Mouse (Mus musculus) hindbrain, embryonic 13.5 days (tissue): ENCODE data around the gene Brca1. TPM values are rescaled to one million over a fixed set of nuclear protein-coding genes. Genes with fewer than 3 reads are reported as not detected.
A peak's percentile ranks its signal among the peaks of the same experiment; 100 is the strongest.
"Not testable (repeated sequence)": the region's sequence is repeated elsewhere in the genome, so short reads cannot be mapped to it uniquely, and the experiment has no call there.

Source experiments
- ATAC-seq: fragments of 200-750 bp; cut with Nextera tagmentation; 2 replicates; pipeline ENCODE4 v1.8.0; 2017; ENCODE audit warnings: moderate TSS enrichment; ENCODE audit not compliant: low FRiP score
- H3K27ac ChIP-seq: fragments of 300-500 bp; sonication (generic); 2 replicates; pipeline ENCODE4 v1.5.1; 2015; ENCODE audit warnings: inconsistent platforms, mild to moderate bottlenecking, moderate library complexity
- H3K27me3 ChIP-seq: fragments of 300-500 bp; sonication (generic); 2 replicates; pipeline ENCODE4 v1.6.1; 2015; ENCODE audit warnings: mild to moderate bottlenecking, inconsistent platforms
- H3K36me3 ChIP-seq: fragments of 300-500 bp; sonication (generic); 2 replicates; pipeline ENCODE4 v1.6.1; 2015; ENCODE audit warnings: mild to moderate bottlenecking, inconsistent platforms
- H3K4me1 ChIP-seq: fragments of 300-500 bp; sonication (generic); replicated peaks from 2 replicates; pipeline ENCODE4 v1.6.1; 2015; ENCODE audit warnings: inconsistent platforms
- H3K4me2 ChIP-seq: fragments of 300-500 bp; sonication (generic); 2 replicates; pipeline ENCODE4 v1.6.1; 2015; ENCODE audit warnings: inconsistent platforms, mild to moderate bottlenecking, moderate library complexity
- H3K4me3 ChIP-seq: fragments of 300-500 bp; sonication (generic); 2 replicates; pipeline ENCODE4 v1.5.1; 2015; ENCODE audit warnings: mild to moderate bottlenecking, inconsistent platforms
- H3K9ac ChIP-seq: fragments of 300-500 bp; sonication (generic); 2 replicates; pipeline ENCODE4 v1.6.1; 2015; ENCODE audit warnings: mild to moderate bottlenecking, inconsistent platforms
- H3K9me3 ChIP-seq: fragments of 300-500 bp; sonication (generic); 2 replicates; pipeline ENCODE4 v1.6.1; 2016; ENCODE audit warnings: inconsistent platforms
- WGBS: fragments of 180-500 bp; shearing (Covaris S2); methylation state at CpG from one replicate; pipeline ENCODE4 v1.1.7; 2015; 5-methylcytosine and 5-hydroxymethylcytosine counted together
- polyA plus RNA-seq: library from polyadenylated mRNA; unstranded; fragments of >200 nt; fragmentation: Nextera tagmentation; extraction: Ambion mirVana; gene quantifications from 2 replicates; pipeline ENCODE4 v1.2.1, GENCODE M21; 2015

Brca1 gene
- 2.9 TPM in 2 replicates for polyA plus RNA-seq

- Histone ChIP-seq H3K4me3 (peak within 1 kb of the TSS; percentile 76), H3K27ac (peak within 1 kb of the TSS; percentile 96), H3K9me3 (no peaks in the 10 kb centered on the region), H3K4me2 (peak within 1 kb of the TSS; percentile 79), H3K4me1 (peaks cover 39% of the 10 kb centered on the region), H3K27me3 (no peaks in the 10 kb centered on the region), H3K36me3 (peaks cover 8% of the 10 kb centered on the region), H3K9ac (peak within 1 kb of the TSS; percentile 89)
- WGBS = under 1% methylated on average over 43 of the region's 43 CpGs
- ATAC-seq = peak; percentile 87
Observed at GRCm38 (mm10) chr11:101551751-101552475, at the start of gene Brca1, which contains the start of gene Nbr1. Brca1 (minus strand) TSS chr11:101551955. Nbr1 (plus strand) TSS chr11:101552149.

- Histone ChIP-seq H3K27me3 (0 out of 2 replicates have a peak, but pooled peaks cover 11% of the 10 kb centered on the region), H3K4me3 (no peak within 1 kb of the TSS), H3K27ac (no peak within 1 kb of the TSS), H3K9ac (no peak within 1 kb of the TSS), H3K9me3 (no peaks in the 10 kb centered on the region), H3K4me1 (0 out of 2 replicates have a peak, but pooled peaks cover under 1% of the 10 kb centered on the region), H3K36me3 (no peaks in the 10 kb centered on the region), H3K4me2 (no peak within 1 kb of the TSS)
- 82% methylated on average over 6 of the region's 6 CpGs for WGBS
- ATAC-seq = no peak
Observed at GRCm38 (mm10) chr11:101599156-101599555, 47.4 kb upstream of the Brca1 start, which contains the start of gene Gm11634. Gm11634 (minus strand) TSS chr11:101599256.

DNA sequence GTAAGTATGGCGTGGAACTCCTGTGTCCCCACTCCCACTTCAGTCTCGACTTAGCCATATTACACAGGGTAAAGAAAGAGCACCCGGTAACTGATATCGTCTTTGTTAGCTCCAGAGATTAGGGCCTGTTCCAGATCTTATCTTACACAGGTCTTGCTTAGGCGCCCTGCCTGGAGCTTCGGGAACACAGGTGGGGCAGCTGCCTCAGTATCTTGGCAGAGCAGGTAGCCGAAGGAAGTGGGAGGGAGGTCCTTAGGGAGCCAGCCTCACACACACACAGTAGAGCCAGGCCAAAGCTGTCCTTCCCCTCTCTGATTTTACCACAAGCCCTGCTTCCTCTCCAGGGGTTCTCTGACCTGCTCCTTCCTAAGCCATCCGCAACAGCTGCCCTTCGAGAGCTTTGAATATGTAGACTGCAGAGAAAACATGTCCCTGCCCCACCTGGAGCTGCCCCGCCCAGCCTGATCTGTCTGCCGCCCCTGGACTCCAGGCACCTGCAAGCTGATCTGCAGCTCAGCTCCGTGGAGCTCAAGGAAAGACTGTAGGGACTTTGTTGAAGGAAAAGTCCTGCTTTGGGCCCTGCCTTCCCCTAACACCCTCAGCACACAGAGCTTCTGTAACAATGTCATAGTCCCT is 38.4 kb upstream of the Brca1 start:
- H3K27ac ChIP-seq = no peak overlapping the region
- 77% methylated on average over 12 of the region's 12 CpGs for WGBS
- no peak for ATAC-seq
- peaks cover 15% of the 10 kb centered on the region for H3K36me3 ChIP-seq
- H3K9ac ChIP-seq = 0 out of 2 replicates have a peak overlapping the region, but pooled peaks have one; percentile 0
- no peaks in the 10 kb centered on the region for H3K27me3 ChIP-seq
- no peaks in the 10 kb centered on the region for H3K9me3 ChIP-seq
- H3K4me1 ChIP-seq = no peaks in the 10 kb centered on the region
- H3K4me2 ChIP-seq = no peak overlapping the region
- no peak overlapping the region for H3K4me3 ChIP-seq

GRCm38 (mm10) chr11:101589444-101589843 is 37.7 kb upstream of the Brca1 start:
- H3K27me3 ChIP-seq = no peaks in the 10 kb centered on the region
- WGBS = 29% methylated on average over 5 of the region's 5 CpGs
- no peak overlapping the region for H3K9ac ChIP-seq
- no peak overlapping the region for H3K27ac ChIP-seq
- H3K4me2 ChIP-seq = no peak overlapping the region
- H3K36me3 ChIP-seq = peaks cover 15% of the 10 kb centered on the region
- ATAC-seq = no peak
- no peak overlapping the region for H3K4me3 ChIP-seq
- H3K9me3 ChIP-seq = no peaks in the 10 kb centered on the region
- H3K4me1 ChIP-seq = no peaks in the 10 kb centered on the region

GRCm38 (mm10) chr11:101588868-101589267 is 37.1 kb upstream of the Brca1 start:
- Histone ChIP-seq H3K9ac (no peak overlapping the region), H3K4me3 (no peak overlapping the region), H3K4me2 (no peak overlapping the region), H3K36me3 (peaks cover 15% of the 10 kb centered on the region), H3K27me3 (no peaks in the 10 kb centered on the region), H3K9me3 (no peaks in the 10 kb centered on the region), H3K27ac (no peak overlapping the region), H3K4me1 (no peaks in the 10 kb centered on the region)
- 90% methylated on average over 7 of the region's 7 CpGs for WGBS
- no peak for ATAC-seq

GRCm38 (mm10) chr11:101587676-101588075 is 35.9 kb upstream of the Brca1 start:
- 94% methylated on average over 10 of the region's 10 CpGs for WGBS
- no peak overlapping the region for H3K4me3 ChIP-seq
- no peak overlapping the region for H3K4me2 ChIP-seq

GRCm38 (mm10) chr11:101585805-101586204 is 34.0 kb upstream of the Brca1 start:
- Histone ChIP-seq H3K9me3 (no peaks in the 10 kb centered on the region), H3K4me1 (peaks cover 11% of the 10 kb centered on the region), H3K9ac (no peak overlapping the region), H3K27ac (no peak overlapping the region), H3K4me2 (no peak overlapping the region), H3K27me3 (no peaks in the 10 kb centered on the region), H3K4me3 (no peak overlapping the region), H3K36me3 (peaks cover 21% of the 10 kb centered on the region)
- ATAC-seq = no peak
- 84% methylated on average over 4 of the region's 4 CpGs for WGBS

More at GRCm38 (mm10) chr11:101587676-101588075, 35.9 kb upstream of the Brca1 start:
- H3K27me3 ChIP-seq = no peaks in the 10 kb centered on the region
- no peaks in the 10 kb centered on the region for H3K9me3 ChIP-seq
- no peaks in the 10 kb centered on the region for H3K4me1 ChIP-seq
- H3K36me3 ChIP-seq = peaks cover 15% of the 10 kb centered on the region
- no peak overlapping the region for H3K27ac ChIP-seq
- no peak overlapping the region for H3K9ac ChIP-seq
- no peak for ATAC-seq

DNA sequence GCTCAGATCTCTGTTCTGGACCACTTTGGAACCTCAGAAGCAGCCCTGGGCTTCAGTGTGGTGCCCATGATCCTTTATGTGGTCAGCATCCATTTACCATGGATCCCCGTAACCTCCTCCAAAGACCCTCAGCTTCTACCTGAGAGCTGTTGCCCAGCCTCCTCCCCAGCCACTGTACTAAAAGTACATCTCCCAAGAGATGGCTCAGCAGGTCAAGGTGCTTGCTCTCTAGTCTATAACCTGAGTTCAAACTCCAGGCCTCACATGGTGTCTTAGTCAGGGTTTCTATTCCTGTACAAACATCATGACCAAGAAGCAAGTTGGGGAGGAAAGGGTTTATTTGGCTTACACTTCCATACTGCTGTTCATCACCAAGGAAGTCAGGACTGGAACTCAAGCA is 33.3 kb upstream of the Brca1 start:
- H3K27ac ChIP-seq, H3K27me3 ChIP-seq, H3K9me3 ChIP-seq, H3K9ac ChIP-seq, H3K4me2 ChIP-seq, H3K4me3 ChIP-seq, ATAC-seq: not testable (repeated sequence)
- peaks cover 11% of the 10 kb centered on the region for H3K4me1 ChIP-seq
- H3K36me3 ChIP-seq = peaks cover 28% of the 10 kb centered on the region
- whole genome bisulfite sequencing = 96% methylated on average over 1 of the region's 1 CpGs

DNA sequence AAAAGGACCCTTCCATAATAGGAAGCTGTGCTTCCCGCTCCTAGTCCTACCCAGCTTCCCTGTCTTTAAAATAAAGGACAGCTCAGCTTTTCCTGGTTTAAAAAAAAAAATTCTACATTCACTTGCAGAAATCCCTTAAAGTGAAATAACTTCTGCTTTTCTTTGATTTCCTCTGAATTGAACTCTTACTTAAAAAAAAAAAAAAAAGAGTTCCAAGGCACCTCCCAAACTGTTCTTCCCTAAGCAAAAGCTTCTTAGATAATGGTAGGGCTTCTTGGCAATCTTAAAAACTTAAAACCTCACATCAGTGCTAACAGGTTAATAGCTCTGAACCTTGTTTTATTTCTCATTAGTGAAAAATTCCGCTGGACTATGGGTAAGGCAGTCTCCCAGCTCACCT is 31.4 kb upstream of the Brca1 start:
- H3K4me2 ChIP-seq = no peak overlapping the region
- no peak for ATAC-seq
- H3K27ac ChIP-seq = no peak overlapping the region
- H3K9me3 ChIP-seq = no peaks in the 10 kb centered on the region
- H3K4me1 ChIP-seq = peaks cover 11% of the 10 kb centered on the region
- no peak overlapping the region for H3K9ac ChIP-seq
- H3K36me3 ChIP-seq = peaks cover 45% of the 10 kb centered on the region
- H3K27me3 ChIP-seq = no peaks in the 10 kb centered on the region
- 88% methylated on average over 2 of the region's 2 CpGs for WGBS
- H3K4me3 ChIP-seq = no peak overlapping the region

GRCm38 (mm10) chr11:101582054-101583035 is 30.6 kb upstream of the Brca1 start, which contains the start of gene Tmem106a:
Tmem106a (plus strand) TSS chr11:101582242.
- peak within 1 kb of the TSS; percentile 30 for H3K4me3 ChIP-seq
- H3K27ac ChIP-seq = no peak within 1 kb of the TSS
- no peaks in the 10 kb centered on the region for H3K9me3 ChIP-seq
- H3K36me3 ChIP-seq = peaks cover 54% of the 10 kb centered on the region
- H3K9ac ChIP-seq = peak within 1 kb of the TSS; percentile 40; the same call in 1 of the 2 replicates
- peak within 1 kb of the TSS; percentile 44 for H3K4me2 ChIP-seq
- no peaks in the 10 kb centered on the region for H3K27me3 ChIP-seq
- no peak for ATAC-seq
- peaks cover 11% of the 10 kb centered on the region for H3K4me1 ChIP-seq
- 22% methylated on average over 30 of the region's 31 CpGs for WGBS

- Histone ChIP-seq H3K4me2 (no peak overlapping the region), H3K9me3 (no peaks in the 10 kb centered on the region), H3K4me3 (no peak overlapping the region), H3K9ac (no peak overlapping the region), H3K36me3 (peaks cover 54% of the 10 kb centered on the region), H3K27me3 (no peaks in the 10 kb centered on the region), H3K27ac (no peak overlapping the region), H3K4me1 (peaks cover 11% of the 10 kb centered on the region)
- no peak for ATAC-seq
- WGBS = 80% methylated on average over 6 of the region's 6 CpGs
Observed at GRCm38 (mm10) chr11:101581081-101581764, 29.5 kb upstream of the Brca1 start.
